Mouse (Mus musculus) hindbrain, embryonic 14.5 days (tissue): ENCODE measurements at regions not wholly inside any gene's neighbourhood (a gene's known extent, or its start where the extent isn't known, plus 50 kb on each side); places are given as distances from the start of the nearest gene placed in this dataset.

Source experiments
- ATAC-seq: fragments of 200-750 bp; cut with Nextera tagmentation; 2 replicates; pipeline ENCODE4 v1.8.0; 2017; ENCODE audit warnings: moderate number of reproducible peaks, mild to moderate bottlenecking, moderate TSS enrichment, moderate library complexity; ENCODE audit not compliant: low FRiP score
- DNase-seq: peaks from one replicate; pipeline ENCODE4 v3.0.0-alpha.2; 2015; ENCODE audit warnings: low spot score
- H3K27ac ChIP-seq: fragments of 300-500 bp; sonication (generic); 2 replicates; pipeline ENCODE4 v1.5.1; 2014; ENCODE audit warnings: mild to moderate bottlenecking, moderate library complexity
- H3K27me3 ChIP-seq: fragments of 300-500 bp; sonication (generic); 2 replicates; pipeline ENCODE4 v1.6.1; 2014; ENCODE audit warnings: mild to moderate bottlenecking, low read length, mixed read lengths; ENCODE audit not compliant: control insufficient read depth, insufficient read depth
- H3K36me3 ChIP-seq: fragments of 300-500 bp; sonication (generic); replicated peaks from 2 replicates; pipeline ENCODE4 v1.6.1; 2014; ENCODE audit not compliant: control insufficient read depth, insufficient read depth
- H3K4me1 ChIP-seq: fragments of 300-500 bp; sonication (generic); replicated peaks from 2 replicates; pipeline ENCODE4 v1.6.1; 2014; ENCODE audit warnings: antibody characterized with exemption, low read length, mixed read lengths; ENCODE audit not compliant: control insufficient read depth, insufficient read depth
- H3K4me2 ChIP-seq: fragments of 300-500 bp; sonication (generic); replicated peaks from 2 replicates; pipeline ENCODE4 v1.6.1; 2014; ENCODE audit warnings: mild to moderate bottlenecking, moderate library complexity
- H3K4me3 ChIP-seq: fragments of 300-500 bp; sonication (generic); replicated peaks from 2 replicates; pipeline ENCODE4 v1.5.1; 2014; ENCODE audit warnings: mild to moderate bottlenecking, low read length
- H3K9ac ChIP-seq: fragments of 300-500 bp; sonication (generic); 2 replicates; pipeline ENCODE4 v1.6.1; 2014
- H3K9me3 ChIP-seq: fragments of 300-500 bp; sonication (generic); 2 replicates; pipeline ENCODE4 v1.6.1; 2016; ENCODE audit warnings: low read length; ENCODE audit not compliant: control insufficient read depth
- WGBS: fragments of 180-500 bp; shearing (Covaris S2); extraction: QIAGEN DNeasy Blood & Tissue Kit; methylation state at CpG from one replicate; pipeline ENCODE4 v1.1.7; 2014; 5-methylcytosine and 5-hydroxymethylcytosine counted together

DNA sequence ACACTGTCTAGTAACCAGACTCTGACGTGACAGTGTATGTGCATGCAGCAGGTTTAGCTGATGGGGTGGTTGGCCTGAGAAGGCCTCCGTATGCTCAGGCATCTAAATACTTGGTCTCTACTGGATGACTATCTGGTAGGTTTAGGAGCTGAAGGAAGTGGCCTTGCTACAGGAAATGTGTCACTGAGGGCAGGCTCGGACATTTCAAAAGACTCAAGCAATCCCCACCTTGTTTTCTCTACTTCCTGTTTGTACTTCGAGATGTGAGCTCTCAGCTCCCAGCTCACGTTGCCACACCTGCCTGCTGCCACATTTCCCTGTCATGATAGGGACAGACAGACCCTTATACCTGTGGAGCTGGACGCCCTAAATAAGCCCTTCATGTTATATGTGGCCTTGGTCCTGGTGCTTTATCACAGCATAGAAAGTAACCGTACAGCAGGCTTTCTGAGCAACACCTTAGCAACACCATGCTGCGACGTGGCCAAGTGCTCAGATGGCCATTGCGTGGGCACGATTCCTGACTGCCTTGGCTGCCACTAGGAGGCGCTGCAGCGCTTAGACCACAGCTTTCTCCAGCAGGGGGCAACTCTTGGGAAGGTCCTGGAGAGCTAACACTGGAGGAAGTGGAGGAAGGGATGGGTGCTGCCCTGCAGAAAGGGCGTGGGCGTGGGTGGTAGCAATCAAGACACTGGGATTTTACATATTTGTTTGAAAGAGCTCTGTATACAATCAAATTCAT lies 165.8 kb upstream of the Zfp637 start:
- whole genome bisulfite sequencing = 66% methylated on average over 15 of the region's 15 CpGs
- ATAC-seq = no peak
- H3K27ac ChIP-seq = no peak overlapping the region

DNA sequence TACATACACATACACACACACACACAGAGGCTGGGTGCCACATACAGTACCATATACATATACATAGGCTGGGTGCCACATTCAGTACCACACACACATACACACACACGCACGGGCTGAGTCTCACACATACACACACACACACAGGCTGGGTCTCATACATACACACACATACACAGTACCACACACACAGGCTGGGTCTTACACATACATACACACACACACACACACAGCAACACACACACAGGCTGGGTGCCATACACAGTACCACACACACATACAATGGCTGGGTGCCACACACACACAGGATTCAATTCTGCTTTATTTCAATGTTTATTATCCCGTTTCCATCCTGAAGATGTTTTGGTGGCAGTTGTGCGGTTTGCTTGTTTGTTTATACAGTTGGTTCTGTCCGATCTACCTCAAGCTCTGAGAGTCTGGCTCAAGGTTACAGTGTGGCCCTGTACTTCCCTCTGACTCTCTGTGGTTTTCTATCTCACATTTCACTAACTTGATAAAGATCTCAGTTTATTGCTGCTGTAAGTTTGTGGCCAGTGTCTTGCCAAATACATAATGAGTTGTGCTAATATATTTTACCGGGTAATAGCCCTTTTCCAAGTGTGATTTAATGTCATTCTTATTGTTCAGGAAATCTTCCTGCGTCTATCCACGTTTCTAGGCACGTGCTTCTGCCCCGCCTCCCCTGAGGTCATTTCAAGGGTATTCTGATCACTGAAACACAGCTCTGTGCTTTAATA lies 164.7 kb upstream of the Zfp637 start:
- ATAC-seq = no peak
- 61% methylated on average over 10 of the region's 10 CpGs for WGBS

More for the DNA sequence above, 165.8 kb upstream of the Zfp637 start:
- H3K36me3 ChIP-seq = no peaks in the 10 kb centered on the region
- no peak for DNase-seq
- H3K27me3 ChIP-seq = no peaks in the 10 kb centered on the region
- H3K9ac ChIP-seq = no peak overlapping the region
- H3K4me2 ChIP-seq = no peak overlapping the region
- no peaks in the 10 kb centered on the region for H3K4me1 ChIP-seq
- no peaks in the 10 kb centered on the region for H3K9me3 ChIP-seq
- no peak overlapping the region for H3K4me3 ChIP-seq

DNA sequence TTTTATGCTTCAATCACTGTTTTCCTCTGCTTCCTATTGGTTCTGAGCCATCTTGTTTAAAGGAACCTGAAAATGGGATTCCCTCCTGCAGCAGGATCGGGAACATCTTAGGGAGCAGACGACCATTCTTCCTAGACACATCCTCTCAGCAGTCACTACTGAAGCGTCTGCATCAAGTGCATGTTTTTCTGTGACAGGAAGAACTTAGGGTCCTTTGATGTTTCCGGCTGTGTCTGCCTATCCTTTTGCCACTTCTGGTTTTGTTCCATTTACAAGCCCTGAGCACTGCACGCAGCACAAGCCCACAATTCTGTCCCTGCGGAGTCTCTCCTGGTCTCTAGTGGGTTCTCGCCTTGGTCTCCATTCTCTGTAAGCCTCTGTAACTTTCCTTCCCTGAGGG lies 163.9 kb upstream of the Zfp637 start:
- Histone ChIP-seq H3K27ac (no peak overlapping the region), H3K4me2 (no peak overlapping the region), H3K9me3 (no peaks in the 10 kb centered on the region), H3K36me3 (no peaks in the 10 kb centered on the region), H3K4me3 (no peak overlapping the region), H3K9ac (no peak overlapping the region), H3K27me3 (no peaks in the 10 kb centered on the region), H3K4me1 (no peaks in the 10 kb centered on the region)
- WGBS = 71% methylated on average over 7 of the region's 7 CpGs
- ATAC-seq (no peak), DNase-seq (no peak)

More for the DNA sequence above, 164.7 kb upstream of the Zfp637 start:
- no peak overlapping the region for H3K27ac ChIP-seq
- H3K27me3 ChIP-seq = no peaks in the 10 kb centered on the region
- no peaks in the 10 kb centered on the region for H3K36me3 ChIP-seq
- no peaks in the 10 kb centered on the region for H3K9me3 ChIP-seq
- no peak overlapping the region for H3K9ac ChIP-seq
- H3K4me3 ChIP-seq = no peak overlapping the region
- DNase-seq = no peak
- H3K4me1 ChIP-seq = no peaks in the 10 kb centered on the region
- H3K4me2 ChIP-seq = no peak overlapping the region

DNA sequence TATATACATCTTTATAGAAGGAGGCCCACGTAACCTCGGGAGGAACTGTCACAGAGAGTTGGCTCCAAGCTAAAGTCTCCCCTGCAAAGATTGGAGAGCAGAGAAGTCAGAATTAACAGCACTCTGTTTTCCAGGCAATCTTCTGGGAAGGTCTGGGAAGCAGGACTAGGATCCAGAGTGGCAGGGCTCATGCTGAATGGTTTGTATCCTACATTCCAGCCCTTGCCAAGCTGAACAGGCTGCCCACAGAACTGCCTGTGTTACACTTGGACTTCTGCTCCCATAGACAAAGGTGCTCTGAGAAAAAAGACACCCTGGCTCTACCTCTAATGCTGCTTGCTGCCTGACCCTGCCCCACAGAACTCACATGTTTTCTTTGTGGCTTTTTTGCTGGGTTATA lies 163.2 kb upstream of the Zfp637 start:
- no peaks in the 10 kb centered on the region for H3K36me3 ChIP-seq
- no peak overlapping the region for H3K9ac ChIP-seq
- no peaks in the 10 kb centered on the region for H3K4me1 ChIP-seq
- H3K4me3 ChIP-seq = no peak overlapping the region
- no peak overlapping the region for H3K27ac ChIP-seq
- ATAC-seq (no peak), DNase-seq (no peak)
- no peaks in the 10 kb centered on the region for H3K27me3 ChIP-seq
- no peaks in the 10 kb centered on the region for H3K9me3 ChIP-seq
- H3K4me2 ChIP-seq = no peak overlapping the region
- 91% methylated on average over 2 of the region's 2 CpGs for WGBS

DNA sequence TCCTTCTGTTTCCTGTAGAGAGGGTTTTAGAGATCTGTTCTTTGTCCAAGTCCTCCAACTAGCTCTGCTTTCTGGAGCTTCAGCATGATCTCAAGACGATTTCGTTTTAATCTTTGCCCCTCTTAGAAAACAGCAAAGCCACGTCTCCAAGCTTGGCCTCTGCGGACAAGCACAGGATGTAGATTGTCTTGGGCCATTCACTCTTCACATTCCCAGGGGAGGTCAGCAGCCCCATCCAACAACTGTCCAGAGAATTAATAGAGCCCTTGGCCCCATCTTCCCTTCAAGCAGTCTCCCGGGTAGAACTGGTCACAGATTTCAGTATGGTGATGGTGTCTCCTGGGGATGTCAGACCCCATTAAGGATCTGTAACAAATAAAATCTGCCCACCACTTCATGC lies 162.7 kb upstream of the Zfp637 start:
- Histone ChIP-seq H3K27ac (no peak overlapping the region), H3K36me3 (no peaks in the 10 kb centered on the region), H3K4me1 (no peaks in the 10 kb centered on the region), H3K9me3 (no peaks in the 10 kb centered on the region), H3K9ac (no peak overlapping the region), H3K27me3 (no peaks in the 10 kb centered on the region), H3K4me2 (no peak overlapping the region), H3K4me3 (no peak overlapping the region)
- DNase-seq (no peak), ATAC-seq (no peak)
- 77% methylated on average over 5 of the region's 5 CpGs for WGBS

DNA sequence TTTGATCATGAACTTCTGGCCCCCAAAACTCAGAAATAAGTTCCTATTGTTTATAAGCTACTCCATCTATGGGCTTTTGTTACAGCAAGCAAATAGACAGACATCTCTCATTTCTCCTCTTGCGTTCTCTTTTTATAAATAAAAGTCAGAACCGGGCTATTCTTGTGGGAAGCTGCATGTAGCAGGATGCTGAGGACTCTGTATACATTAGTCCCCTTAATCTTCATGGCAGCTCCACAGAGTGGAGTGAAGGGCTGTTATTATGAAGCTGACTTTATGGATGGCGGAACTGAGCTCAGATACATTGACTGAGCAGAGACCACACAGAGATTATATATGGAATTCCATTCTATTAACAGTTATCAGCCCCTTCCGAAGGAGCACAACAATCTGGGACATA lies 162.1 kb upstream of the Zfp637 start:
- 85% methylated on average over 4 of the region's 4 CpGs for WGBS

DNA sequence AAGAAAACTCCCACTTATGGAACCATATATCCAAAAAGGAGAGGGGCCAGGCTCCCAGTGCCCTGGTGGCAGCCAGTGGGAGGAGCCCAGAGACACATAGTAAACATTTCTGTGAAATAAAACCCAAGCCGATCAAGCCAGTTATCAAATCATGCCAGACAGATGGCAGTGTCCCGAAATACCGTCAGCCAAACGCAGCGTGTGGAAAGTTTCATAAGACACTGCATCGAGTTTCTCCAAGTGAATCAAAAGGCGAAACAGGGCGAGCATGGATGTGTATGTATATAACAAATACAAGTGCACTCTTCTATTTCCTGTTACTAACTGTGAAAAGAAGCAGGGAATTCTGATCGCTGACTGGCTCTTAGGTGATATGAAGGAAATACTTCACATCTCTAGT lies 154.8 kb upstream of the Zfp637 start:
- no peak for ATAC-seq
- WGBS = 91% methylated on average over 9 of the region's 9 CpGs

More for the DNA sequence above, 162.1 kb upstream of the Zfp637 start:
- no peak overlapping the region for H3K4me3 ChIP-seq
- H3K4me1 ChIP-seq = no peaks in the 10 kb centered on the region
- no peaks in the 10 kb centered on the region for H3K27me3 ChIP-seq
- ATAC-seq (no peak), DNase-seq (no peak)
- H3K36me3 ChIP-seq = no peaks in the 10 kb centered on the region
- no peak overlapping the region for H3K9ac ChIP-seq
- H3K9me3 ChIP-seq = no peaks in the 10 kb centered on the region
- no peak overlapping the region for H3K27ac ChIP-seq
- H3K4me2 ChIP-seq = no peak overlapping the region

DNA sequence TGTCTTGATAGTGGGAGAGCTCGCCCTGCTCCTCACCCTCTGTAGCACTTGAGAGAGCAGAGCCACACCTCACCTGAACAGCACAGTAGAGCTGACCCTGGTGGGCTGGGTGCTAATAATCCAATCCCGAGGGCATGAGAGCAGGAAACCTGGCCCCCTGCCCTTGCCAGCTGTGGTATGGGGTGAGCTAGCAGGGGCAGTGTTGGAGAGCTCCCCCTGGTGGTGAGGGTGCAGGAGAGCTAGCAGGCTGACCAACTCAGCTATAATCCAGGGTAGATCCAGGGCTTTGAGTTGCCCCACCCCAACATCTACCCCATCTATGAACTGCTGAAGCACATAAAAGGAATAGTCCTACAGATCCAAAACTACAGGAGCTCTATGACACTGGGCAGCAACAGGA lies 153.9 kb upstream of the Zfp637 start:
- Histone ChIP-seq H3K9ac (no peak overlapping the region), H3K4me1 (no peaks in the 10 kb centered on the region), H3K27me3 (no peaks in the 10 kb centered on the region), H3K4me3 (no peak overlapping the region), H3K9me3 (no peaks in the 10 kb centered on the region), H3K27ac (no peak overlapping the region), H3K4me2 (no peak overlapping the region), H3K36me3 (no peaks in the 10 kb centered on the region)
- WGBS = 75% methylated on average over 2 of the region's 2 CpGs
- DNase-seq (no peak), ATAC-seq (no peak)

More for the DNA sequence above, 154.8 kb upstream of the Zfp637 start:
- H3K9me3 ChIP-seq = no peaks in the 10 kb centered on the region
- DNase-seq = no peak
- H3K4me1 ChIP-seq = no peaks in the 10 kb centered on the region
- H3K27me3 ChIP-seq = no peaks in the 10 kb centered on the region
- no peak overlapping the region for H3K4me3 ChIP-seq
- H3K9ac ChIP-seq = no peak overlapping the region
- no peaks in the 10 kb centered on the region for H3K36me3 ChIP-seq
- no peak overlapping the region for H3K4me2 ChIP-seq
- no peak overlapping the region for H3K27ac ChIP-seq

DNA sequence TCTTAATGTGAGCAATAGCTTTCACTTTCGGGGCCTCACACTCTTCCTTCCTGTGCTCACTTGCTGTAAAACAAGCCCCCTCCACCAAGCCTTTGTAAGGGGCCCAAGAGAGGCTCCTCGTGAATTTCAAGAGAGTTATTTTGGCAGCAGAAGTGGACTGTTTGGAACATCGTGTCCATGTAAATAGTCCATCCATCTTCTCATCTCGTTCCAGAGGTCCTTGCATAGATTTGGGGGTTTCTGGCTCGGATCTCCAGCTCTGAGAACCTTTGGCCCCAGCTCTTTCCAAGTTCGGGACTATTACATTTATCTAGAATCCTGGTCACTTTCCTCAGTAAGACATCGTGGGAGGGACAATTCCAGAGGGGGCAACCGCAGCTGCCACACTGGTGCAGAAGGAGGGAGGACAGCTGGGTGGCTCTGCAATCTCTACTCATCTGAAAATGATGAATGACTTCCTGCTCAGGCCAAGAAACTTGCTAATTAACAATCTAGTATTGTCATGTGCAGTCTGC lies 152.3 kb upstream of the Zfp637 start:
- Histone ChIP-seq H3K4me1 (no peaks in the 10 kb centered on the region), H3K4me3 (no peak overlapping the region), H3K36me3 (no peaks in the 10 kb centered on the region), H3K9me3 (no peaks in the 10 kb centered on the region), H3K27me3 (no peaks in the 10 kb centered on the region), H3K9ac (no peak overlapping the region), H3K27ac (no peak overlapping the region), H3K4me2 (no peak overlapping the region)
- DNase-seq (no peak), ATAC-seq (no peak)
- 69% methylated on average over 8 of the region's 8 CpGs for WGBS
